Mouse (Mus musculus) gastrocnemius, adult 8-10 months (tissue): ENCODE measurements around the gene Map3k14. TPM values are rescaled to one million over a fixed set of nuclear protein-coding genes. Genes with fewer than 3 reads are reported as not detected.

Source experiments
- DNase-seq, 2 experiments: peaks; one replicate each; pipeline ENCODE4 v3.0.0; 2022; ENCODE audit warnings: low spot score in 2 of 2
- total RNA-seq, 4 experiments: library from RNA; stranded (reverse); gene quantifications; 2 replicates each; pipeline ENCODE4 v1.2.4; 2022

The Map3k14 gene
- total RNA-seq, 4 experiments from 2014 or later = 3.0 to 4.9 (median 4.2) TPM

DNA sequence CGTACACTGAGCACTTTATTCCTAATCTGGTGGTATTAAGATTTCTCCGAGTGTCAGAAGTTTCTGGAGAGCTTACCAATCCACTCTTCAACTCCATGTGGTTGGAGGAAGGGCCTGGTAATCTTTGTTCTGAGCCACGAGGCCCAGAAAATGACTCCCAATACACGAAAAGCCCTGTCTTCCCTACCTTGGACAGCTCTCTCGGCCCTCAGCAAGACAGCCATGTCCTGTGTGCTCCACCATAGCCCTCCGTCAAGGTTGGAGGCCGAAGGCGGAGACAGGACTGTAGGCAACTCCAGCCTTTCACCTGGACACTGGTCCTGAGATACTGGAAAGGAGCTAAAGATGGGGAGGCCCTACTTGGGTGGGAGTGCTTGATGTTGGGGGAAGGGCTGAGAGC lies 57.0 kb downstream of the Map3k14 start:
- DNase-seq = no peak

DNA sequence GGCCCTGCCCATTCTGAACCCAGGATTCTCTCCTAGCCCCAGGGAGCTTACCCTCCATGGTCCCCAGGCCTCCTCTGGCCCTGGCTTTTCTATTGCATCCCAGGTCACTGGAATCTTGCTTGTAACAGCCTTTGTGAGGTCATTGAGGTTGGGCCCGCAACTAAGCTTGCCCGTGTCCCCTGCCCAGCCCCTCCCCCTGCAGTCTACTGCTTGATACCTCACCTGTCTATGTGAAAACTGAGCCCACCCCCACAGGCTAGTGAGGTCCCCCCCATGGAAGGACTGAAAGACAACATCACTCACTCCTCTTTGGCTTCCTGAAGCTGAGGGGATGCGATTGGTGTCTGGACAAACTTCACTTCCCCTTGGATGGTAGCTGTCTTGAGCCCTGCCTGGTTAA lies 58.8 kb downstream of the Map3k14 start, which contains the start of gene 1700023F06Rik:
TSS of gene 1700023F06Rik (minus strand) at position 101 of the 400 bp plus-strand sequence.
- DNase-seq = no peak

DNA sequence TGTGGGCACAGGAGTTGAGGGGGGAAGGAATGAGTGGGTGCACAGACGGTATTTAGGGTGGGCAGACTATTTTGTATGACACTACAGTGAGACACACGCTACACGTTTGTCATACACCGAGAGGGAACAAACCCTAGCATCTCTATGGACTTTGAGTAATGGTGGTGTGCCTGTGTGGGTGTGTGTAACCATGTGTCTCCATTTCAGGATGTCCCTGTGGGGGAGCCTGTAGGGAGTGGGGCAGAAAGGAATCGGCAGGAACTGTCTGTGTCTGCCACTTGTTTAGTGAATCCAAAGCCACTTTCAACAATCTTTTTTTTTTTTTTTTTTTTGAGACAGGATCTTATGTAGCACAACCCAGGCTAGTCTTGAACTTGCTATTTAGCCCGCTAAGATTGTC lies 61.1 kb downstream of the Map3k14 start:
- DNase-seq = no peak

DNA sequence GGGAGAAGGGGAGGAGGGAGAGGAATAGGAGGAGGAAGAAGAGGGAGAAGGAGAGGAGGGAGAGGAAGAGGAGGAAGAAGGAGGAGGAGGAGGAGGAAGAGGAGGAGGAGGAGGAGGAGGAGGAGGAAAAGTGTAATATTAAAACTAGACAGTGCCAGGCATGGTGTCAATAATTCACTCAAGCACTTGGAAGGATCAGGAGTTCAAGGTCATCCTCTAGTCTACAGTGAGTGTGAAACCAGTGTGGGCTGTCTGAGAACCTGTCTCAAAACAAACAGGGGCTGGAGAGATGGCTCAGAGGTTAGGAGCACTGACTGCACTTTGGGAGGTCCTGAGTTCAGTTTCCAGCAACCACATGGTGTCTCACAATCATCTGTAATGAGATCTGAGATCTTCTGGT lies 64.9 kb downstream of the Map3k14 start:
- no peak for DNase-seq

DNA sequence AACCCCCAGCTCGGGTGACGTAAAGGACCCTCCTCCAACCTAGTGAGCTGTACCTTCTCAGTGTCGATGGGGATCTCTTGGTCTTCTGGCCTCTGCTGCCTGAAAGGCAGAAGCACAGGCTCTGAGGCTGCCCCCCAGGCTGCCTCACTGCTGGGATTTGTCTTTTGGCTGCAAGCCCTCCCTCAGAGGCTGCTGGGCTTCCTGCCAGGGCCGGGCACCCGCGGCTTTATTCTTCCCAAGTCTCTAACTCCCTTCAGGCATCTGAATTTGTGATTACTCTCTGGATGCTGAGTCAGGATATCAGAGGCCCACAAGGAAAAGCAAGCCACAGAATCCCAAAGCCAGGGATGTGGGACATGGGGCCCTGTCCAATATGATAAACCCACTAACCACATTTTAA lies 65.6 kb downstream of the Map3k14 start:
- no peak for DNase-seq

DNA sequence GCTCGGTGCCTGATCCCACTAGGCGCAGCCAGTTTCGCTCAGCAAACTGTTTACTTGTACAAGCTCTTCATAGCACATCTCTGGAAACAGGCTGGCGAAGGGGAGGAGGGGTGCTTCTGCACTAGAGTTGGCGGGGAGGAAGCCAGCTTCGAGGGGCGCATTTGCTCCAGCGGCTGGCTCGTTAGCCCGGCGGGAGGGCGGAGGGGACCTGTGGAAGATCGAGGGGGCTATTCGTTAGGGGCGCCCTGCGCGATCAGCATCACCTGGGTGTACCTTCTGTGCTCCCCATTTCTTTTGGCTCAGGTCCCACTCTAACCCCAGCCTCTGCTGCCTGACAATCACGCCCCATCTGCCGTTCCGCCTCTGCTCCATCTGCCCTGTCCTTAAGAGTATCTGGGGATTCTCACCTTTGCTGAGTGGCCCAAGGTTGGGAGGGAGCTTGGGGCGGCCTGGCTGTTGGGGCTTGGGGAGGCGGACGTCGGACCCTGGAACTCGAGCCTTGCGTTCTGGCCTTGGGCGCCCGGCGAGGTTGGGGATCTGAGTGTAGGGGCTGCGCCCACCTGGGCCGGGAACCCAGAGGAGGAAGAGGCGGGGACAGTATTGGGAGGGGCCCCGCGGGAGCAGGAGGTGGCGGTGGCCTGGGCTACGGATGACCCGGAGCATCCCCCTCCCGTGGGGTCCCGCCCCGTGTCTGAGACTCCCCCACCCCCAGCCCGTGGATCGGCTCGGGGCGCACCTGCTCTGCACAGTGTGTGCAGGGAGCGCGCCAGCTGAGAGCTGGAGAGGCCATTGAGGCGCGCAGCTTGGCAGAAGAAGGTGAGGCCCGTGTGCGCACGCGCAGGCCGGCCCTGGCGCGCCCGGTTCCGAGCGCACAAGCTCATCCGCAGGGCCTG lies 68.1 kb downstream of the Map3k14 start:
- peak in 1 of 2 experiments; percentile 34 for DNase-seq

DNA sequence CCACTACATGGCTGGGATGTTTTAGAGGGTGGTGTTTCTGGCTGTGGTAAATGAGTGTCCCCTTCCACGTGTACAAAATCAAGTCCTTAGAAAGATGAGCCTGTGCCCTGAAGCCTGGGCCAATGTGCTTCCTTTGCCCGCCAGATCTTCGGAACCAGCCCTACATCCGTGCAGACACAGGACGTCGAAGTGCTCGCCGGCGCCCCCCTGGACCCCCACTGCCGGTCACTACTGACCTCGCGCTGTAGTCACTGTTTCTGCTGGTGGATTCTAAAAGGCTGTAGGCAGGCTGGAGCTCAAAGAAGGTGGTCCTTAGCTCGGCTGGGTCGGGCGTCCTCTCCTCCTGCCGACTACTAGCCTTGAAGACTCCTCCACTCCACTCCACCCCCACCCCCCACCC lies 68.9 kb downstream of the Map3k14 start:
- no peak for DNase-seq

DNA sequence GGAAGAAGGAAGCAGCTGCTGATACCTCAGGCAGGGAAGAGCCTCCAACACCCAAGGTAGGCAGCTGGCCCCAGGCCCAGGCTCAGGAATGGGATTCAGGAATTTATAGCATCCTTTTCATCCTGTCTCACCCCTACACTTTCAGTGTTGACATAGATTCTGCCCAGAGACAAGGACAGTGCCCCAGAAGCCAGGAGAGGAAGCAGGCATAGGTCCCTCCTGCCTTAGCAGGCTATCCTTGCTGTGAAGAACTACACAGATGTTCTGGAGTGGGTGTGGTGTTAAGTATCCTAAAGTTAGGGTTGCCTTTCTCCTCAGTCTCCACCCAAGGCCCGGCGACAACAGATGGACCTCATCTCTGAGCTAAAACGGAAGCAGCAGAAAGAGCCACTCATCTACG lies 69.9 kb downstream of the Map3k14 start:
- DNase-seq = no peak

DNA sequence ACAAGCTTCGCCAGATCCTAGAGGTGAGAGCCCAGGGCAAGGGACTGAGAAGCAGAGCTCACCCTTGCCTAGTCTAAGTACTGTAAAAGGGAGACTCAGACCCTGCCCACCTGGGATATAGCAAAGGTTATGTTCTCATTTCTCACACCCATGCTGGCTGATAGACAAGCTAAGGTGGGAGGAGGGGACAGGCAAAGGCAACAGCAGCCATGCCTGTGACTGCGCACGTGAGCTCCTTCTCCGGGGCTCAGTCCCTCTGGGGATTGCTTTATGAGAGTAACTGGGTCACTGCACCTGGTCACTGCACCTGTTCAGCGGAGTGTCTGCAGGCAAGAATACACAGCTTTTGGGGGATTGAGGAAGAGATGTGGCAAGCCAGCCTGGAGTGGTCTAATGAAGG lies 71.6 kb downstream of the Map3k14 start:
- DNase-seq = no peak

DNA sequence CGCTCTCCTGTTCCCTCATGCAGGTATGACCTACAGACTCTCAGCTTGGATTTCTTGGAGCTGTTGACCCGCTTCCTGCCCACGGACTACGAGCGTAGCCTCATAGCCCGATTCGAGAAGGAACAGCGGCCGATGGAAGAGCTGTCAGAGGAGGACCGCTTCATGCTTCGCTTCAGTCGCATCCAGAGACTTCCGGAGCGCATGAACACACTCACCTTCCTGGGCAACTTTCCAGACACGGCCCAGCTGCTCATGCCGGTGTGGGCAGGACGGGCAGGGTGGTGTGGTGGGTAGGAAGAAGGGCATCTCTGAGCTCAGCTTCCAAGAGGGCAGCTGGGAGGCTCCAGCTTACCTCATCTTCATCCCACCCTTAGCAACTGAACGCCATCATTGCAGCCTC lies 72.0 kb downstream of the Map3k14 start:
- no peak for DNase-seq

DNA sequence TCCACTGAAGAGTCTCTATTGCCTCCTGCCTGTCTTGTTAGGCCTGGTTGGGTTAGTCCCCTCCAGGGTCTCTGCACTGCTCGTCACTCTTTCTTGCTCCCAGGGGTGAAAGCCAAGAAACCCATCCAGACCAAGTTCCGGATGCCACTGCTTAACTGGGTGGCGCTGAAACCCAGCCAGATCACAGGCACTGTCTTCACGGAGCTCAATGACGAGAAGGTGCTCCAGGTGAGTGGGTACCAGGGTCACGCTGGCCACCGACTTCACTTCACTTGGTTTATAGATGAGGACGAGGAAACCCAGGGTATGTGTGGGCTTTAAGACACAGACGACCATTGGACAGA lies 73.5 kb downstream of the Map3k14 start:
- DNase-seq = no peak

DNA sequence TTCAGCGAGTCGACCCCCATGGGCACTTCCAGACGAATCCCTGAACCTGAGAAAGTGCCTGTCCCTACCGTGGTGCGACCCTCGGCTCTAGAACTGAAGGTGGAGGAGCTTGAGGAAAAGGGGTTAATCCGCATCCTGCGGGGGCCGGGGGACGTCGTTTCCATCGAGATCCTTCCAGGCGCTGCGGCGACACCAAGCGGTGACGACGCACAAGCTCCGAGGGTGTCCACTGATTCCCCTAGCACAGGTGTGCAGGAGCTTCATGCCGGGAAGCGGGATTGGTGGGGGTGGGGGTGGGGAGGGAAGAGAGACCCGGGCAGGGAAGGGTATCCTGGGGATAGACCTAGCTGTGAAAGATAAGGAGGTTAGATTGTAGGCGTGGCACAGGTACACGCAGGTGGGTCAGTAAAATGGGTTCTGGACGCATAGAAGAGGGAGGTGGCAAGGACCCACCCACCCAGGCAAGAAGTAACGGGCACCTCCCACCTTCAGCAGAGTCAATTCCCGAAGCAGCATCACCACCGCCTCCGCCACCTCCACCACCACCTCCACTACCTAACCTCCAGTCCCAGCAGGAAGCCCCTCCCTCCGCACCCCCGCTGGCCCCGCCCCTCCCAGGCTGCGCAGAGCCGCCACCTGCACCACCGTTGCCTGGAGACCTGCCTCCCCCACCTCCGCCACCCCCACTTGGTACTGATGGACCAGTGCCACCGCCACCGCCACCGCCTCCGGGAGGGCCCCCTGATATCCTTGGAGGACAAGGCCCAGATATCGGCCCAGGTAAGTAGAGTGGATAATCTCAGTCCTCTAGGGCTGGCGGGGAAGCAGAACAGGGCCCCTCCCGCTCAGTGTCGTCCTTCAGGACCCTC lies 74.1 kb downstream of the Map3k14 start:
- DNase-seq = no peak

DNA sequence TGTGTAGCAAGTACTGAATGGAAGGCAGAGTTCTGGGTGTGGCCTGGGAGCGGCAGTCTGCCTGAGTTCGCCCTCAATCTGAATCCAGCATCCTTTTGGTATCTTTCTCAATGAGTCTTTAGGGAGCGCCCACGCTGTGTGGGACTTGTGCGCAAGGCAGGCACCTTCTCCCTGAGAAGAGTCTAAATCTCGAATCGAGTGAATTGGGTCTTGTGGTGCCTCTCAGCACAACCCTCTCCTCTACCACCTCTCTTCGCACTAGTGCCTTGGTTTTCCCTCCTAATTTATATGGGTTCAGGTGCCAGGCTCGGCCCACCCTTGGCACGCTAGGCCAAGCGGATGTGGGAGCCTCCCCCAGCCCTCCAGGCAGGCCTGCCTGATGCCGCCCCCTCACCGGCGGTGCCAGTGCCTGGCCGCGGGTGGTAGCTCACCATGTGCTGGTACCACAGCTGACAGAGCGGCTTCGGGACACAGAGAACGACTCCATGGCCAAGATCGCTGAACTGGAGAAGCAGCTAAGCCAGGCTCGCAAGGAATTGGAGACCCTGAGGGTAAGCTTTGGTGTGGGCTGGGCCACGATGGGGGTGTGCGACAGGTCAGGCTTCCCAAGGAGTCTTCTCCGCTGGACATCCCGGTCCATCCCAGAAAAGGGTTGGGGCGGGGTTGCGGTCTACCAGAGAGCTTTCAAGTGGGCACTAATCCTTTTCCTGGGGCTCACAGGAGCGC lies 74.9 kb downstream of the Map3k14 start:
- DNase-seq = no peak

DNA sequence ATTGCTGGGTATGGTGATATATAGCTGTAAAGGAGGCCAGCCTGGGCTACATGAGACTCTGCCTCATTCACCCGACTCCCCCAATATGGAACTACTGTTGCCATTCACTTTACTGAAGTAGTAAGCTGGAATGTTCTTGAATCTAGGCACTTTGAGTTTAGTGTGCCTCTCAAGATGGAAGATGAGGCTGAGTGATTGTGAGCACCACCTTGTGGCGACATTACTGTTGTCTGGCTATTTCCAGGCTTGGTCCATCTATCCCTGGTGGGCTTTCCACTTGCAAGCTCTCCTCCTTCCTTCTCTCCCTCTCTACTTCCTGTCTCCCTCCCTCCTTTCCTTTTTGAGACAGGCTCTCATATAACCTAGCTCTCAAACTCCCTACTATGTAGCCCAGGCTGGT lies 82.4 kb downstream of the Map3k14 start:
- peak in 1 of 2 experiments; percentile 4 for DNase-seq

DNA sequence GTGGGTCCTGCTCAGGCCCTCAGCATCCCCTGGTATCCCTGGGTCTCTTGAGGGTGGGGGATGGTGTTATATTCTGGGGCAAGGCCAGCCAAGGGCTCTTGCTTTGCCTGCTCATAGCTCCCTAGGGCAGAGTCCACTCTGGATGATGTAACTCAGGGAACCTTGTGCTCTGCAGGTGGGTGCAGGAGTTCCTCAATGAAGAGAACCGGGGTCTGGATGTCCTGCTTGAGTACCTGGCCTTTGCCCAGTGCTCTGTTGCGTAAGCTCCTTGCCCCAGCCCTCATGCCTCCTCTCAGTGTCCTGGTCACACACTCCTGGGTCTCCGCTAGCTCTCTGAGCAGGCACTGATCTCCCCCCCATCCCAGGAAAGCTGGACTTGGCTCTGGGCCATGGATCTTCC lies 85.4 kb downstream of the Map3k14 start:
- DNase-seq = peak in 1 of 2 experiments; percentile 2

DNA sequence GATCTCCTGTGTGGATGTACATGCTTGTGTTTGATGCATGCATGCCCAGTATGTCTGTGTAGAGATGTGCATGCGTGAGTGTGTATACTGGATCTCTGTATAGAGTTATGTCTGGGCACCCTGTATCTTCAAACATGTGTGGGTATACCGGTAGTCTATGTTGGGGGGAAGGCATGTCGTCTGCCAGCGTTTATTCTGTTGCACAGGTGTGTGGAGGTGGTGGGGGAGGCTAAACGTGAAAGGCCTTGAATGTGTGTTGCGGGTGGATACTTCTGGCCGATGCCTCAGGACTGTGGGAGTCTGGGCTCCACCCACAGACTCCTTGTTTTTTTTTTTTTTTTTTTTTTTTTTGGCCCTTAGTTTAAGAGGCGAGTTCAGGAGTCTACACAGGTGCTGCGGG lies 85.9 kb downstream of the Map3k14 start:
- peak in 1 of 2 experiments; percentile 1 for DNase-seq

DNA sequence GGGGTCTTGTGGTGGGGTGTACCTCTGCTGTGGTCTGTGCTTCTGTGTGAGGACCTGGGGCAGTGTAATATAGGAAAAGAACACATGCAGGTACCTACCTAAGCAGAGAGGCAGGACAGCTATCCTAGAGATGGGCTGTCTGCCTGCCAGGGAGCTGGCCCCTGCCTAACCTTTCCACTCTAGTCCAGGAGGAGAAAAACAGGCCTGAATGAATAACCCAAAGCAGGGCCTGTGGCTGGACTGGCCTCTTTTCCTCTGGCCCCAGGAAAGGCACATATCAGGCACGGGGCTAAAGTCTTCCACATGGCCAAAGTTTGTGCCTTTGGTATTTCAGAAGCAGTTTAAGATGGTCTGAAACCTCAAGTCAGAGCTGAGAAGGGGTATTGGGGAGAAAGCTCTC lies 86.8 kb downstream of the Map3k14 start:
- DNase-seq = peak in 1 of 2 experiments; percentile 2

DNA sequence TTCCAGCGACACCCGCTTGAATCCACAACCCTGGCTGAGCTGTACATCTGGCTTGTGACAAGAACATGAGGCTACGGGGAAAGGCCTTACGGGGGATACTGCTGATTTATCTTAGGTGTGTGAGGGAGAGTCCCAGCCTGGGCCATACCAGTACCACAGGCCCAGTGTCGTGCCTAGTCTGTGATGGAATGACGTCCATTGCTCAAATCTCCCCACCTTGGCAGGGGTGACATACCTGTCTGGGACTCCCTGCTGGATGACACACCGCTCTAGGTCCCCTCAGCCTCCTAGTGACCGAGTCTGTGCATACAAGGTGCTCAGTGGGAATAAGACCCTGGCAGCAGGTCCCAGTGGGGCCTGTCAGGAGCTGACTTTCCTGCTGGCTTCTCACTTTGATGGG lies 88.5 kb downstream of the Map3k14 start:
- no peak for DNase-seq

DNA sequence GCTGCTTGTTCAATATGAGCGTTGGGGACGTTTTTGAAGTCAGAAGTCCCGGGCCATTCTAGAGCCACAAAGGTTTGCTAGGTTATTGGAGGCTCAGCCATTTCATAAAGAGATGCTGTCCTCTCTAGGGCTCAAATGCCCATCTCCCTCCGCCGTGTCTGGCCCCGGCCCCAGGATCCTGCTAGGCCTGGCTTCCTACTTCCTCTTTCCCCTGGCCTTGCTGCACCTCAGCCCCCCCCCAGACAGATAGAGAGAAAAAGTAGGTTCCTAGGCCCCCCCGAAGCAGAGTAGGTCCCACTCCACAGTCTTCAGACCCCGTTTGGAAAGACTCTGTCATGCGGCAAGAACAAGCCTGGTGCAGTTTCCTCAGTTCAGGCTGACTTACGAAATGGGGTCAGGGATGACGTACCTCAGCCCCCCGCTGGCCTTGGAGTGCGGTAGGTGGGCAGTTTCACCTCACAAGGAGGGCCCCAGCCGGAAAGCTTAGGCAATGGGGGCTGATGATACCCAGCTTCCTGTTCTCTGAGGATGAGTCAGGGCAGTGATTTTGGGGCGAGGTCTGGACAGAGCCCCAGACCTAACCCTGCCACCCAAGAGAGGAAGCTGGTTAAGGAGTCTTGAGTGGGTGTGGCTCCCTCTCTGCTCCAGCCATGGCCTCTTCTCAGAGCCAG lies 89.3 kb downstream of the Map3k14 start:
- DNase-seq = no peak

DNA sequence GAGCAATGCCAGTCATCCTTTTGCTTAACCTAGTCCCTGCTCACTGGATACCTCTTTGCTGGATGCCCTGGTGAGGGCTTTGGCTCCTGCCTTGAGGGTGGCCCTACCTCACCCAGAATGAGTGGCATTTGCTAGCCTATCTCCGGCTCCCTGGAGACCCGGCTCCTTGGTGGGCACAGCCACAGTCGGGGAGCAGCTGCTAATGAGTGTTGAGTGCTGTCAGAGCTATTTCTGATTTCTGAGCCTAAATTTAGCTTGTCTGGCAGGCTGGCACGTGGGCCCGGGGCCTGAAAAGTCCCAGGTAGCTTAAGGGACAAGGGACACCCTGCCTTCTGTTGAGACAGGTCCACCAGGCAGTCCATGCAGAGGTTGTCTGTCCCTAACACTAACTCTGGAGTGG lies 90.1 kb downstream of the Map3k14 start:
- no peak for DNase-seq

DNA sequence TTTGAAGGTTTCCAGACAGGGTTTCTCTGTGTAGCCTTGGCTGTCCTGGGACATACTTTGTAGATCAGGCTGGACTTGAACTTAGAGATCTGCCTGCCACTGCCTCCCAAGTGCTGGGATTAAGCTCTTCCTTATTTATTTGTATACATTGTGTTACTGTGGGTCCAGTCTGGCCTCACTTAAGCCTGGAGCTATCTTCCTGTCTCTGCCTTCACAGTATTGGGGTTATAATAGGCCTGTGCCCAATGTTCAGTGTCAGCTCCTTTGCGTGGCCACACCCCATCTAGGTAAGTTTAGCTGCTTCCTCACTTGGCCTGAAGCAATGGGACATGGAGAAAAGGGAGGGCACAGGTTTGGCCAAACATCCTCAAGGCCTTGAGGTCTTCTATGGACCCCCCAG lies 90.8 kb downstream of the Map3k14 start:
- DNase-seq = no peak
